Mouse (Mus musculus): ENCODE results near the gene Fam49a.

GRCm38 (mm10) chr12:12396224-12396623 lies 134.3 kb downstream of the Fam49a start:
- TF ChIP-seq CTCF (conservative IDR thresholded peaks at IDR 0.05; ENCODE audit: insufficient read depth, insufficient read length, low read depth, low read length) (peak; percentile 60), POLR2A (IDR thresholded peaks at IDR 0.05; ENCODE audit: low read depth, low read length) (no peak)

Data from kidney, adult 2 months (tissue).